Mouse (Mus musculus) thymus, adult 2 months (tissue): ENCODE measurements around the gene Kifc3.

Source experiments
- CTCF ChIP-seq: fragments of 200-500 bp; IDR thresholded peaks from 2 replicates; pipeline ENCODE4 v1.5.1; 2012; ENCODE audit warnings: mild to moderate bottlenecking, control low read depth, low read length, moderate library complexity, borderline replicate concordance; ENCODE audit not compliant: control insufficient read depth, poor library complexity, insufficient read depth; ENCODE audit errors: extremely low read depth
- POLR2A ChIP-seq: fragments of 200-500 bp; IDR thresholded peaks from 2 replicates; pipeline ENCODE4 v1.6.1; 2012; ENCODE audit warnings: mild to moderate bottlenecking, low read length, control low read depth, moderate library complexity; ENCODE audit not compliant: control insufficient read depth, poor library complexity, insufficient read depth; ENCODE audit errors: extremely low read depth

- TF ChIP-seq CTCF, result no peak
- TF ChIP-seq POLR2A, result no peak
These were observed 126.5 kb downstream of the Kifc3 start for GRCm38 (mm10) chr8:95076151-95076550.
